Mouse (Mus musculus) layer of hippocampus, adult 9-11 months (tissue): Measurements from ENCODE around the gene Tmem178b.
A peak's percentile ranks its signal among the peaks of the same experiment; 100 is the strongest.

ENCODE experiments used
- DNase-seq: peaks from one replicate; pipeline ENCODE4 v3.0.0; 2022

Tmem178b gene

DNA sequence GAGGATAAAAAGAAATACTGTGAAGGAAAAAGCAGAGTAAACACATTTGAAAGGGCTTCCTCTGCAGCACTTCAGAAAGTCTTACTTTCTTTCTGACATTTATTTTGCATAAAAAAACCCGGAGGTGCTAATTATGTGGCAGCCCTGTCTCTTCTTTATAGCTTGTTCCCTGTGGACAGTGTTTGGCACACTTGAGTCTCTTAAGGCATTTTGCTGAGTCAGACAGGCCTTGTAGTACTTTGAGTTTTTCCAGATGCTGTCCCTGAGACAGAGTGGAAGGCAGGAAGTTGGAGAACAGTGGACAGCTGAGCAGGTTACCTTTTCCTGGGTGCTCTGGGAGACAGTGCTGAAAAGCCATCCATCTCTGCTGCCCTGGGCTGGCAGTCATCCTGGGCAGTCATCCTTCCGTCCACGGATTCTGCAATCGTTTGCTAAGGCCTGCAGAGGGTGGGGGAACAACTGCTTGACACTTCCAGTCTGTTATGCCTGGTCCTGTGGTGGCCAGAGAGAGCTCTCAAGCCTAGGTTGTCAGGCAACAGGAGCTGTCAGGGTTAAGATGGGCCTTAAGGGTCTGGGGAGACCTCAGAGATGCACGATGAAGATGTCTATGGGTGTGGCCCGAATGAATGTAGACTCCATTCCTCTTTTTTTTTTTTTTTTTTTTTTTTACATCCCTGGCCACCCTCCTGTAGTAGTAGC is 46.1 kb downstream of the Tmem178b start:
- no peak for DNase-seq

DNA sequence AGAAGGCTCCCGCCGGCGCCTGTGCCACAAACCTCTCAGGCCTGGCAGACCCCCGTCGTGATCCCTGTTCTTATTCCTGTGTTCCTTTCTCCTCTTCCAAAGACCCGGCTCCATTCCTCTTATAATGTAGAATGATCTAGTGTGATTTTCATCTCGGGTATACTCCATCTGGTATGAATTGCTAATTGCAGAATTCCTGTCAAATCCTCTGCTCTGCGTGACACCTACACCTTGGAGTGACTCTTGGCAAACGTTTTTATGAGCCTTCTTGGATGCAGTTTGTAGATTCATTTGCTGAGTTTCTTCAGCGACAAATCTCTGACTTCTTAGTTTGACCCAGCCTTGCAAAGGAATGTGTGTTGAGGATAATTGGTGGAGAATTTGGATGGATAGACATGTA is 53.4 kb downstream of the Tmem178b start:
- no peak for DNase-seq

DNA sequence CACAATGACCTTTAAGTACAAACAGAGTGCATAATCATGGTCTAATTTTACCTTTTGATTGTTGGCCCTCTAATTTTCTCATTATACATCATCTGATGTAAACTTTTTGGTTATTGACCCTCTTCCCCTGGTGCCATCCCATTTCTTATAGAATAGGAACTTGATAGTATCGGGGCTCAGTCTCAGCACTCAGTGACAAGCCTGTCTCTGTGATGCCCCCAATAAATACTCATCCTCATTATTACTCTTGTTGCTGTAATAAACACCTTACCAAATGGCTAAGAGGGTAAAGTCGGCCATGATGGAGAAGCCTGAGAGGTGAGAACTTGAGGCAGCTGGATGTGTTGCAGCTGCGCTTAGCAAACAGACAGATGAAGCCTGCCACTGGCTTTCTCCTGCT is 63.5 kb downstream of the Tmem178b start:
- DNase-seq, result no peak

DNA sequence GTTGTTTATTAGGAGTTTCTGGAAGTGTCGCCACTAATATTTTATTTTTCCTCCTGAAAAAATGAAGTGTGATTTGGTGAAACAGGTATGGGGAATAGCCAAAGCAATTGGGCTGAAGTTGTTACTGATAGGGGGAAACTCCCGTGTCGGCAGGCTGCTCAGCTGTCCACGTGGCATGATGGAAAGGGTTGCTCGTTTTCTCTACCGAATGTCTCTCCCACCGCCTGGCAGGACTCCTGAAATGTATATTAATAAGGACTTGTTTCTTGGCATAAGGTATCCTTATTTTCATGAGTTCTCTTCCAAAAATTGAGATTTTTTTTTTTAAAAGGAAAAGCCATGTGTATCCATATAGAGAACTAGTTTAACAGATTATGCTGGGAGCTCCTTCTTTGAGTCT is 67.8 kb downstream of the Tmem178b start:
- no peak for DNase-seq

DNA sequence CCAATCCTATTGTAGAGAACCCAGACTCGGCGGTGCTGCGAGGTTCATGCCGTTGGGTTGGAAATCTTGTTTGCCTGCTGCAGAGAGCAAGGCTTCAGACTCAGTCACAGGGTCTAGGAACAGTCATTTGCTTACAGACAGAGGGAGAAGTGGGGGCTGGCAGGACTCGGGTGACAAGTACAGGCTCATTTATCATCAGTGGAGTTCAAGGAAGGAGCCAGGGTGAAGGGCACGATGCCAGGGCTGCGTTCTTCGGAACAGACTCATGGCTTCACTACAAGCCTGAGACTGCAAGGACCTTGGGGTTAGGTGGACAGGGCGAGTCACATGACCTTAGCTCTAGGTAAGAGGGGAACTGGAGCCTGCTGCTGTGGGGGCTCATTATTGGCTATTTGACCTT is 71.8 kb downstream of the Tmem178b start:
- no peak for DNase-seq

DNA sequence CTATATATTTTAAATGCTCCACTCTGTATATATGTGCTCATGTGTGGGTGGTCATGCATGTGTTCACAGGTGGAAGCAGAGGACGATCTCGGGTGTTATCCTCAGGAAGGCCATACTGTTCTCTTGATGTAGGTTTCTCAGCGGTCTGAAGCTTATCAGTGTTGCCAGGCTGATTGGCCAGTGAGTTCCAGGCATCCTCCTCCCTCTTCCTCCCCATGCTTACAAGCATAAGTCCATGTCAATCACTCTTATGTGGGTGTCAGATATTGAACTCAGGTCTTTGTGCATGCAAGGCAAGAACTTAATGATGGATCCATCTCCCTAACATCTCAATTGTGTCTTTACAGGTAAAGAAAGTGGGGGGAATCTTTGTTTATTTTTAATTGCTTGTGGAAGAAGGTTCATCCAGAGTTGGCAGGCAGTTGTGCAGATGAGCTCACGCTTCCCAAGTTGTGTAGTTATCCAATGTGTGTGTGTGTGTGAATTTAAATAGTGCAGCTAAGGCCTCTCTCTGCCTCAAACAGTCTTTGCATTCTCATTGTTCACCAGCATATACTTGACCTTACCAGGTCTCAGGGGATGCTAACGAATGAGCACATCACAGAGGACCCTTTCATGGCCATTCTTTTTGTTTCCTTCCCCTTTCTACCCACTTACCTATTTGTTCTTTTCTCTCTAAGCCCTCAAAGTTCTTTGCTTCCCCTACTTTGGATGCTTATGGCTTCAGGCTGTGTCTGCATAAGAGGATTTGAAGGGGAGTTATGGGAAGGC is 72.8 kb downstream of the Tmem178b start:
- no peak for DNase-seq

DNA sequence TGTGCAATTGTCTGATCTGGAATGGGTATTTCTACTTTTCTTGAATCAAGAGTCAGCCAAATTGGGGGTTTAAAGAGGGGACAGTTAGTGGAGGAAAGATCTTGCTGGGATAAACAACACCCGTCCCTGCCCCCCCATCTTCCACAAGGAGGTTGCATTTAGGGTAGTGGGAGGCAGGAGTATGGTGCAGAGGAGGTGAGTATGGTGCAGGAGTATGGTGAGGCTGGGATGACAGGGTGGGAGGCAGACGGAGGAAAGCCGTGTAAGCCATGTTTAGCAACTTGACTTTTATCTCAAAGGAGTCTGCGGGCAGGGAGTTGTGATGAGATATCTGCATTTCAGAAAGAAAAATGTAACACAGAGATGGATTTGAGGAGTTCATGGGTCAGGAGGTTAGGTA is 73.5 kb downstream of the Tmem178b start:
- DNase-seq, result no peak

DNA sequence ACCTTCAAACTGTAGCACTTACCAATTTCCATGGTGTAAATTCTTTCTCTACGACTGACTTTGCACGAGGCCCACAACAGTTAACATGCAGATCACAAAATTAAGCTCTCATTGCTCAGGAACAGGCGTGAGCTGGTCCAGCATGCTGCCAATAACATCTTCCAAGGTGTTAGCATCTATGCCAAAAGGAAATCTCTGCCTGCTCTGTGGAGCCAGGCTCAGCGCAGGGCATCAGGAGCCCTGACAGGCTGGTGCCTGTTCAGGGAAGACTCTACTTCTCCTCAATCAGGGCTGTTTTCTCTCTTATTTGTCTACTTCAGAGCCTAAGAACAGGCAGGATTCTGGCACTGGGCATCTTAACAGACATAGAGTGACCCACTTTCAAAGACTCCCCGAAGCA is 80.9 kb downstream of the Tmem178b start:
- DNase-seq, result no peak

DNA sequence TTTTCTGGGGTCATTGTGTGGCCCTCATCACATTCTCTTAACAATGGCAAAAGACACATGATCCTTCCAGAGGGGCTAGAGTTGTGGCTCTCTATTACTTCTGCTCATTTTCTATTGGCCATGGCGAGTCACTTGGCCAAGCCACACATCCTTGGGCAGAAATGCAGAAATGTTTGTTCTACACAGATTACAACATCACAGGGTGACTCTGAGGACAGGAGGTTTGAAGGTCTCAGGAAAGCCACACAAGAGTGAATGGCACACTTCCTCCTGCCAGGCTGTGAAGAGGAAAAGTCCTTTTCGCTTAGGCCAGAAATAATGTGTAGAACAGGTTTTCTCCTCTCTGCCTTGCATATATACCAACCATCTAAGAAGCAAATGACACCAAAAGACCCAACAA is 82.1 kb downstream of the Tmem178b start:
- DNase-seq, result no peak

DNA sequence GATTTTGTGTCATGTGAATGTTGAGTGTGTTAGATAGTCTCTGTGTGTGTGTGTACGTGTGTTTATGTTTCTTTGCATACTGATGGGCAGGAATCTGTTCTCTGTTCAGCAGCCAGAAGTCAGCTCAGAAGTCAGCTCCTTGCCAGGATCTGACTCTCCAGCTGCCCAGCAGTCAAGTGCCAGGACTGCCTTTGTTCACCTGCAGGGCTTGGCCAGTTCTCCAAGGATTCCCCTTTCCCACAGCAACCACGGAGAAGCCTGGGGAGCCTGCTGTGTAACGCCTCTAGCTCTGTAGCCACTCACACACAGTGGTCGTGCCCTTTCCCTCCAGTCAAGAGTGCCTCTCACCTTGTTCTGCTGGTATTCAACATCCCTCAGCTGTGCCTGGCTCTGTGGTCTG is 91.5 kb downstream of the Tmem178b start:
- no peak for DNase-seq

DNA sequence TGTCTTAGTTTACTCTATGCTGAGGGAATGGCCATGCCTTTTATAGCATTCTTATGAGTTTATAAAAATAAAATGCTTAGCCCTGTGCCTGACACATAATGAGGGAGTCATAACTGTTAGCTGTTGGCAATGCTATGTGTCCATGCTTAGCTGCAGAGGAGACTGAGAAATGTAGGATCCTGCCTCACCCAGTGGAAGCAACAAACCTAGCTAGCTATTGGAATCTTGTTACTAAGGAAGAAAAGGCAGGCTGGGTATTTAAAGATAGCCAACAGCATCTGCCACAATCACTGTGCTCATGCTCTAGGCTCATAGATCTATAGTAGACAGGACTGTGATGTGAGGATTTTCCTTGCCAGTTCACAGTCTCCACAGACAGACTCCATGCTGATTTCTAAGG is 97.2 kb downstream of the Tmem178b start:
- DNase-seq, result no peak

DNA sequence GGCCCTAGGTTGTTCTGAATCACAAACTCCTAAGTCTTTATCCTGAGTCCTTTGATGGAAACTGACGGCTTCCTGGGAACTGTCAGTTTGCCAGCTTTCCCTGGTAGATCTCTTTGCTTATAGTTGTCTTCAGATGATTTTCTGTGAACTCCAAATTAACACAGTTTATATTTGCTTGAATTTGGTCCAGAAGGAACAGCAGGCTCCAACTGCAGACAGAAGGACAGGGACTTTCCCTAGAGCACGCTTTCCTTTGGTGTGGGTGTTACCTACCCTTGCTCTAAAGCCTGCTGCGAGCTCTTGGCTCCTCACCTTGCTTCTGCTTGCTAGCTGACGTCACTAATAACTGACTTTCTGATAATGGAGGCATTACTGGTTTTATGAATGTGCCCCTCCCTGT is 105.9 kb downstream of the Tmem178b start:
- DNase-seq, result peak; percentile 49

DNA sequence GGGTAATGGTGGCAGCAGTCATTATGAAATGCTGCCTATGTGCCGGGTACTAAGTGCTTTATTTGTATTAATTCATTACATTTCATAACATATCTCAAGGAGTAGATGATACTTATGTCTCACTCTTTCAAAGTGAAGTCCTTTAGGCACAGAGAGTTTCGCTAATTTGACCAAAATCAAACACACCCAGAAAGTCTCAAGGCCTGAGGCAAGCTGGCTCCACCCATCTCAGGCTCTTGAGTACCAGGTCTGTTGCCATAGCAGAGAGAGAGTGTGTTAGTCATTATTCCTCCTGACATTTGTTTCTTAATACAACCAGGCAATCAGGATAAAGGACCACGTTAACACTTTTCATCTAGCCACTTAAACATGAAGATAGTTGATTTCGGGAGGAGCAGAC is 117.7 kb downstream of the Tmem178b start:
- no peak for DNase-seq

DNA sequence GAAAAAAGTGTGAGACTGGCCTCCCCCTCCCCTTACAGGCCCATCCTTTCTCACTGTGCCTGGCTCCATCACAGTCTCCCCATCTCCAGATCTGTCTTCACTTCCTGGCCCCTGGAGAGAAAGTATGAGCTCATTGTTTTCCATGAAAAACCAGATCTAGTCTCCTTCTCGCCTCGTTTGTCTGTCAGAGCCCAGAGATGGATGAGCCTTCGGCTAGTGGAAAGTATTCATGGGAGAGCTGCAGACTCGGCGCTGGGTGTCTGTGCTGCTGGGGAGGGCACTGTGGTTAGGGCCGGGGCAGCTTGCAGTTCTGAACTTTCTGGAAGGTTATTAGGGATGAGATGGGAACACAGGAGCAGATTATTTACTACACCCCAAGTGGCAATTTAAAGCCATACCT is 118.9 kb downstream of the Tmem178b start:
- DNase-seq, result no peak

DNA sequence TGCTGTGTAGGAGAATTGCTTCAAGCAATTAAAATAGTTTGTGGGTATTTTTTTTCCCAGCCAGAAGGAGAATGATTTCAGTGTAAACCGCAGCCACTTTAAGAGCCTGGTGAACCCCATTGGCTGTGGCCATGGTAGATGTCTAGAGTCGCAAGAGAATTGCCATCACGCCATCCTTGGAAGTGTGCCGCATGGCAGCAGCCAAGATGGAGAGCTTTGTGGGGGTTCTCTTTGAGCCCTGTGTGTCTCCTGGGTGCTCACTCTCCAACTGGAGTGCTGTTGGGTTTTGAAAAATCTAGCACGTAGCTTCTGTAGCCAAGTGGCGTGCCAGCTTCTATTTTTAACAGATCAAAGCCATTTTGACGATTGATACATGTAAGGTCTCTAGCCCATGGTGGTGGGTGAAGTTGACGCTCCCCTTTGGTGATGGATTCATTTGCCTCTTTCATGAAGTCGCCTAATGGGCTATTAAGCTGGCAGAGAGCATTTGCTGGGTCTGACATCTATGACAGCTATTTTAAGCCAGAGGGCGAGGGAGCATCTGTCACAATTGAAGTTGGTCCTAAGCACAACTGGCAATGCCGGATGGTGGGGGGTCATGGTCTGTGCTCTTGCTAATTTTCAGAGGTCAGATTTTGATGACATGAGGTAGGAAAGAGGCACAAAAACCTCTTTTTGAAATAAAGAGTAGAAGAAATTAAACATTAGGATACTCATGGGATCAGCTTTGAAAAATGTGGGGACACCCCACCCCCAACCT is 133.1 kb downstream of the Tmem178b start:
- DNase-seq, result peak; percentile 31

DNA sequence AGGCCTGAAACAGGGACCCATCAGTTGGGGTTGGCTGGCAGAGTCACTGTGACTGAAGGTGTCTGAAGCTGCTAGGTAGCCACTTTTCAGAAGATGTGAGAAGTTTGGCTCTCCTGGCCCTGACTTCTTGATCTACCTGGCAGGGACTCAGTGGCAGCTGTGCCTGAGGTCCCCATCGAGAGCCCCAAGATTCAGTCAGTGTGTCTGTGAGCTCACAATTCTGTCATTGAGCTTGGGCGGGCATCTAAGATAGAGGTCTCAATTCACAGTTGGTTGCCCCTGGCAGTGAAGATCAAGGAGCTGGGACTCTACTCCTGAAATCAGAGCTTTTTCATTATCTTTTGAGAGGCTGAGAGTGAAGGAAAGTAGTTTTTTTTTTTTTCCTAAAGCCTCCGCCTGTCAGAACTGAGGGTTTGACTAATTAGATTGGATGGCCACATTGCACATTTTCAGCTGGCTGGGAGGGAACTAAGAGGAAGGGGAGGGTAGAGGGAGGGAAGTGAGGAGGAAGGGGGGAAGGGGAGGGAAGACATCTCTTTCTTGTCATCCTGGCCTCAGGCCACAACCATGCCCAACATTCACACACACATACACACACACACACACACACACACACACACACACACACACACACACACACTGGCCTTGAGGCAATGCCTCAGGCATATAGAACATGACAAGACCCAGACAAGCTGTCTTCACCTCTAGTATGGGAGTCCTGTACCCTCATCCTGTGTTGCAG is 135.3 kb downstream of the Tmem178b start:
- DNase-seq, result no peak

DNA sequence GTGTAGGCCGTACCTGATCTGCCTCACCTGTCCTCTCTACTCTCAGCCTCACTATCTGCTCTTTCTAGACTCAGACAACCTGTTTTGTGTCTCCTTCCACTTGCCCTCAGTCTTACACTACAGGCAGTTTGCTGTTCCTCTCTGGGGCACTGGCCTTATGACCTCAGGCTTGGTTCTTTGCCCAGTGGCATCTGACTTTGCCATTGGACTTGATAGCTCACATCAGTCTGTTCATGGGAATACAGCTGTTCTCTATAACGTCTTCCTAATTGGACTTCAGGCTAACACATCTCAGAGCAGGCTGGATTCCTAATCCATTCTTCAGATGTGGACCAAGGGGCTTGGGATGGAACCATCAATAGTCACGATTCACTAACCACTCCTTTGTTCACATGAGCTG is 136.6 kb downstream of the Tmem178b start:
- peak; percentile 56 for DNase-seq

DNA sequence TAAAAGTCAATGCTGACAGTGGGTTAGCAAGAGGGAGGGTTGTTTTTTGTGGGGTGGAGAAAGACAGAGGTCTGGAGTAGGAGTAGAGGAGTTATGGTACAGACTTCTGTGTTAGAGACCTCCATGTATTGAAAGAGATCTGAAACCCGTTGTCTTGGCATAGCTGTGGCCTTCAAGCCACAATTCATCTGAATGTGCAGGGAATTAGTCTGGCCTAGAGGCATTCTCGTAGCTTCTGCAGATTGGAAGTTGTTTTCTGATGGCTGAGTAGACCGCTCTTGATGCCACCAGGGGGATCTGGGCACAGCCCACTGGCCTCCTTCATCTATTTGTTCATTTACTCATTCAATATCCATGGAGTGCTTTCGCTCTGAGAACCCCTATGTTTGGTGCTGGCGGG is 138.0 kb downstream of the Tmem178b start:
- DNase-seq, result no peak

DNA sequence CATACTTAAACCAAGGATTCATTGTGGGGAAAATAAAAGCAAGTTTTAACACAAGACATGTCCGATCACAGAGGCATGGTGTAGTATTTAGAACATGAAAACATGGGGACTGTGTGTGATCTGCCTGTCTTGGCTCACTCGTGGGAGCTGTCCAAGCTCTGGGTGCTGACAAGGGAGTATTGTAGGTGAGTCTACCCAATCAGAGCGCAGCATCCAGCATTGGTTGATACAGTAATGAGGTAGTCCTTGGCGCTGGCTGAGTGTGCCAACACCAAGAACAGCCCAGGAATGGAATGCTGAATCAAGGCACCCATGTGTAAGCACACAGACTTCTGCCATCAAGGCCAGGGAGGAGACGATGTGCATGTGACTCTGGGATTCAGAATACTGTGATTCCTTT is 138.5 kb downstream of the Tmem178b start:
- no peak for DNase-seq

DNA sequence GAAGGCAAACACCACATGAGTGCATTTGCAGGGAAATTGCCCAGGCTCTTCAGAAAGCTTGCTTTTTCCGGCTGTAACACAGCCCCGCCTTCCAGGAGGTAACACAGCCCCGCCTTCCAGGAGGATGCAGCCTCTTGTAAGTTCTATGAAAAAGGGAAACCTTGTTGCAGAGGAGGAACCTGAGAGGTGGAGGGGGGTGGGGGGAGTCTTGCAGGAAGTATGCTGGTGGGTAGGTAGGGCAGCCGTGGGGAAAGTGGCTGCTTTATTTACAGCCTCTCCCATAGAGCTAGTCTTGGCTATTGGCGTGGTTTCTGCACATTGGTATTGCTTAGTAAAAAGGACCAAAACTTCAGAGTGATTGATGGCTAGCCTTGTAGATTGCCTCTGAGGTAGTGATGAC is 140.3 kb downstream of the Tmem178b start:
- no peak for DNase-seq

DNA sequence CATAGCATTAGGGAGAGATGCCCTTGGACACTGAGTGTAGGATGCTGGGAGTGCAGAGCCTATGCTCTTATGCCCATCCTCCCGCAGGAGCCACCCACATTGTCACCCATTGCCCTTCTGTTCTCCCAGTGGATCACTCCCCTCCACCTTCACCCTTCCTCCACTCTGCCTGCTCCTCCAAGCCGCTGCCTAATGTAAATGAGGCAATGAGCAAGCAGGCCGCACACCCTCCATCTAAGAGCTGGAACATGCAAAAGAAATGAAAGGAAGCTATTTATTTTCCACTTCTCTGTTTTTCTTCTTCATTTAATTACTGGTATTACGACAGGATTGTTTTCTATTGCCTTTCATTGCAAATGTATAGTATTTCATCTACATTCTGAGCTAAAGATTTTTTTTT is 142.1 kb downstream of the Tmem178b start:
- DNase-seq, result no peak

DNA sequence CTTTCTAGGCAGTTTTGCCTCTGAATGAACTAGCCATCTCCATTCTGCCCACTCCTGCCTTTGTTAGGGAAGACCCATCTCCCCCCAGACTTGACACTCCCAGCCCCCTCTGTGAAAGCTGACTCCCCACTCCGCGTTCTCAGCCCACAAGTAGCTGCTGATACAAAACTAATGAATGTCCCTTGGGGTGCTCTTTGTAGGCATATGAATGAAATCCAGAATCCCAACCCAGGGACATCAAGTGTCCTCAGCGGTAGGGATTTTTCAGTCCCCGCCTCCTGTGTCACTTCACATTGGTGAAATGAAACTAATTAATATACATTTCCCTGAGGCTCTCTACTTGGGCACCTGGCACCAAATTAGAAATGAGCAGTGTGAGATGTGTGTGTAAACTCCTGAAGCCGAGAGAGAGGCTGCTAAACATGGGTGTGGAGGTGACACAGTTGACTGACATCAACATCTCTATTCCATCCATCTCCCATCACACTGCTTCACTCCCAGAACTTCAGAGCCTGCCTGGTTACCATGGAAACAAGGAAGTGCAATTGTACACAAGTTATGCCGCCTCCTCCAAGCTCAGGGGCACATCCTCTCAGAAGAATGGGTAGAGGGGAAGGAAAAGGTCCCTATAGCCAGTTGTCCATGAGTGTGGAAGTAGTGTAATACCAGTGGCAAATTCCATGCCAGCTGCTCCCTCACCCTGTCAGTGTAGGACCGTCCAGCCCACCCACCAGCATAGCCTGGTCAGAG is 142.8 kb downstream of the Tmem178b start:
- DNase-seq, result no peak

DNA sequence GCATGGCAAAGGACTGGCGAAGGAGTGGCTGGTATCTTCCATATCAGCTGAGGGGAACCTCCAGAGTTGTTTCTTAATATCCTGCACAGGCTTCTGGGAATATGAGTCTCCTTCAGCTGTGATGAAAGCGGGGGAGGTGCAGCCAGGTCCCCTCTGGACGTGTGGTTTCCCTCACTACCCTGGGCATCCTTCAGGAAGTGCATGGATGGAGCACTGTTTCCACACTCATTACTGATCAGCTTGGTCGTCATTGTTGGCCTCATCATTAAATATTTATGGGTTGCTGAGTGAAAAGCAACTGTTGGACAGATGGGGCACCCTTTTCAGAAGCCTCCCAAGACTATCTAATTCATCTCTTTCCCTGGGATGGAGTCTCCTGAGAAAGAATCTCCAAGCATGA is 146.3 kb downstream of the Tmem178b start:
- no peak for DNase-seq
